Mouse (Mus musculus) neural tube, embryonic 13.5 days (tissue): ENCODE measurements around the gene St7. TPM values are rescaled to one million over a fixed set of nuclear protein-coding genes. Genes with fewer than 3 reads are reported as not detected.

Source experiments
- ATAC-seq: fragments of 200-750 bp; cut with Nextera tagmentation; 2 replicates; pipeline ENCODE4 v1.8.0; 2017; ENCODE audit warnings: low read depth, mild to moderate bottlenecking, moderate TSS enrichment, moderate library complexity
- H3K27ac ChIP-seq: fragments of 300-500 bp; sonication (generic); replicated peaks from 2 replicates; pipeline ENCODE4 v1.5.1; 2015; ENCODE audit warnings: moderate library complexity, mild to moderate bottlenecking, inconsistent platforms
- H3K27me3 ChIP-seq: fragments of 300-500 bp; sonication (generic); 2 replicates; pipeline ENCODE4 v1.6.1; 2015; ENCODE audit warnings: mild to moderate bottlenecking, inconsistent platforms
- H3K36me3 ChIP-seq: fragments of 300-500 bp; sonication (generic); 2 replicates; pipeline ENCODE4 v1.6.1; 2015; ENCODE audit warnings: mild to moderate bottlenecking, inconsistent platforms
- H3K4me1 ChIP-seq: fragments of 300-500 bp; sonication (generic); replicated peaks from 2 replicates; pipeline ENCODE4 v1.6.1; 2015; ENCODE audit warnings: inconsistent platforms
- H3K4me2 ChIP-seq: fragments of 300-500 bp; sonication (generic); 2 replicates; pipeline ENCODE4 v1.6.1; 2015; ENCODE audit warnings: inconsistent platforms, mild to moderate bottlenecking, moderate library complexity
- H3K4me3 ChIP-seq: fragments of 300-500 bp; sonication (generic); 2 replicates; pipeline ENCODE4 v1.5.1; 2015; ENCODE audit warnings: mild to moderate bottlenecking, inconsistent platforms
- H3K9ac ChIP-seq: fragments of 300-500 bp; sonication (generic); 2 replicates; pipeline ENCODE4 v1.6.1; 2015; ENCODE audit warnings: moderate library complexity, mild to moderate bottlenecking, inconsistent platforms
- H3K9me3 ChIP-seq: fragments of 300-500 bp; sonication (generic); 2 replicates; pipeline ENCODE4 v1.6.1; 2016; ENCODE audit warnings: inconsistent platforms
- WGBS: fragments of 180-500 bp; shearing (Covaris S2); methylation state at CpG from one replicate; pipeline ENCODE4 v1.1.7; 2015; 5-methylcytosine and 5-hydroxymethylcytosine counted together
- polyA plus RNA-seq: library from polyadenylated mRNA; unstranded; fragments of >200 nt; fragmentation: Nextera tagmentation; extraction: Ambion mirVana; gene quantifications from 2 replicates; pipeline ENCODE4 v1.2.1, GENCODE M21; 2015

St7 gene
- polyA plus RNA-seq, 1 experiment from 2014 or later = 56.9 TPM

DNA sequence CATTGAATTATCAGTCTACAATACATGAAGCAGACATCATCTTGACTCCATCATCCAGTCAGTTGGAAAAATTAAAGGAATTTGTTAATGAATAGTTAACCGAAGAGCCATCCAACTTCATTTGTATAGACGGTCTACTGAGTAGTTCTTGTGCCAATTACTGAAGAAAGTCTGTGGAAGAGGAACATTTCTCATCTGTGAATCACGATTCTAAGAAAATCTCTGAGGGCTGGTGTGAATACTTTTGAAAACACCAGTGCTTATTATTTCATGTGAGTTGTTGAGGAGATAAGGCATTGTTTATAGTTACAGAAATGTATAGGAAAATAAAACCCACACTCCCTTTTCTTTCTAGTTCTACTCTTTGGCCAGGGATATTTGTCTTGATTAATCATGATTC is 286.1 kb downstream of the St7 start:
- H3K27ac ChIP-seq = no peak overlapping the region
- no peak overlapping the region for H3K4me3 ChIP-seq
- no peaks in the 10 kb centered on the region for H3K4me1 ChIP-seq
- no peak for ATAC-seq
- no peaks in the 10 kb centered on the region for H3K36me3 ChIP-seq
- H3K9me3 ChIP-seq = no peaks in the 10 kb centered on the region
- no peak overlapping the region for H3K9ac ChIP-seq
- WGBS = 90% methylated on average over 3 of the region's 3 CpGs
- H3K27me3 ChIP-seq = no peaks in the 10 kb centered on the region
- no peak overlapping the region for H3K4me2 ChIP-seq

DNA sequence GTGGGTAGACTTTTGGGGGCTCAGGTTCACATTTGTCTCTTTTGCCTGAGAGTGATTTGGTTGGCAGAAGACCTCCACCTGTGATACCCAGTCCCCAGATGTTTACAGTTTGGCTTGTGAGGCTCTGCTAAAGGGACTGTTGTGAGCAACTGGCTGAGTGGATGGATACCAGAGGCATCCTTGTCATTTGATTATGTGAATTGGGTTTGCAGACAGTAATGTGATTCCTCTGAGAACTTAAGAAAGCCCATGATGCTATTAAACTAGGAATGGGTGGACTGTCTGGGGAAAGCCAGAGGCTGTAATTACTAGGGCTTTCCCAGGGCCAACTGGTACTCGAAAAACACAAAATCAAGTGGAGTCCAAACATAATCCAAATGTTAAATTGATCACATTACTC is 286.6 kb downstream of the St7 start:
- WGBS = 77% methylated on average over 1 of the region's 1 CpGs
- Histone ChIP-seq H3K9ac (no peak overlapping the region), H3K27me3 (no peaks in the 10 kb centered on the region), H3K36me3 (no peaks in the 10 kb centered on the region), H3K4me3 (no peak overlapping the region), H3K9me3 (no peaks in the 10 kb centered on the region), H3K4me1 (no peaks in the 10 kb centered on the region), H3K4me2 (no peak overlapping the region), H3K27ac (no peak overlapping the region)
- ATAC-seq = no peak

DNA sequence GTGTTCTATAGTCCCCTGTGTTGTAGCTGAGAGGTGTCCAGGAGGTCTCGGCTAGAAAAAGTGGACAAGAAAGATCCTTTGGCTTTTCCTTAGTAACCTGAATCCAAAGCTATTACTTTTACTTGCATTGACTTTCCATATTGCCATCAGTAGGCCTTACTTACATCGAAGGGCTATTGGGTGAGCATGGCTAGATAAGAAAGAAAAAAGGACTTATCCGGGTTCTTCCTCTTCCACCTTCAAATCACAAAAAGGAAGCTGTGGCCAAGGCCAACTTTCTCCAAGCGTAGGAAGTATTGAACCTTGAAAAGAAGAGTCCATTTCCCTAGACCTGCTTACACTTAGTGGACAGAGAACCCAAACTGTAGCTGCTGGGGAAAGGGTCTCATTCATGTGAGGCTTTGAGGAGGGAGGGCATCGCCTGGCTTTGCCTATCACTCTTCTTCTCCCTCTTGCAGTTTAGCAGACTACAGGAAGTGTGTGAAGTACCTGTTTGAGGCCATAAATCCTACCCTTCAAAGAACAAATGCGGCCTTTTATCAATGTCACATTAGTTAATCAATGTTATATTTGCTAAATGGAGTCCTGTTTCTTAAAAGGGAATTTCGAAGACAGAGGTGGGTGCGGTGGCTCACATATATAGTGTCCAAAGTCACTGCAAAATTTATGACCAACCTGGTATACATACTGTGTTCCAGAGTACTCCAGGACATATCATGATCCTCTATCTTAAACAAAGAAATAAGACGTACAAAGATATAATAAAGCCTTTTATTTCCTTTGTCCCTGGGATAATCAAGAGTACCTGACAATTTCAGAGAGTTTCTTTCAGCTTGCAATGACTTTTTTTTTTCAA is 297.7 kb downstream of the St7 start:
- Histone ChIP-seq H3K36me3 (no peaks in the 10 kb centered on the region), H3K4me1 (no peaks in the 10 kb centered on the region), H3K9ac (no peak overlapping the region), H3K4me3 (no peak overlapping the region), H3K27me3 (no peaks in the 10 kb centered on the region), H3K4me2 (no peak overlapping the region), H3K9me3 (no peaks in the 10 kb centered on the region), H3K27ac (no peak overlapping the region)
- ATAC-seq = no peak
- WGBS = 89% methylated on average over 9 of the region's 9 CpGs

DNA sequence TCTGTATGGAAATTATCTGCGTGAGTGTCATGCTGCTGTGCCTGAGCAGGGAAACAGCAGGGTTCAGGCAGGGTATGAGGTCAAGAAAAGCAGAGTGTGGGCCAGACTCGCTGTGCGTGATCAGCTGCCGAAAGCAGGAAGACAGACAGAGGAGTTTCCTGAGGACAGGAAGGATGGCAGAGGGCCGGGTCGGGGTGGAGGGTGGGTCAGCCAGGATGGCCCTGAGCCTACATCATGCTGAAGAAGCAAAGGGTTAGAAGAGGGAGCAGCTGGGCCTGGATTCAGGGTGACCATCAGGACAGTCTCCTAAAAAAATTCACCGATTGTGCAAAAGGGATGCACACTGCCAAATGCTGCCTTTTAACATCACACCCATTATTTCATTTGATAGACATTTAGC is 298.9 kb downstream of the St7 start:
- Histone ChIP-seq H3K27me3 (no peaks in the 10 kb centered on the region), H3K9ac (no peak overlapping the region), H3K27ac (no peak overlapping the region), H3K36me3 (no peaks in the 10 kb centered on the region), H3K4me1 (no peaks in the 10 kb centered on the region), H3K9me3 (no peaks in the 10 kb centered on the region), H3K4me3 (no peak overlapping the region), H3K4me2 (no peak overlapping the region)
- no peak for ATAC-seq
- WGBS = 73% methylated on average over 7 of the region's 7 CpGs

Other genes with a start within 250 kb of the St7 start
- gene Met, start 229.1 kb upstream of the St7 start, polyA plus RNA-seq = 3.7 and 4.0 TPM in 2 replicates
- gene Capza2, start 56.7 kb upstream of the St7 start, polyA plus RNA-seq = 262 and 298 TPM in 2 replicates